Mouse (Mus musculus) left cerebral cortex, adult 2 months (tissue): ENCODE data around the gene Kdm5c. TPM values are rescaled to one million over a fixed set of nuclear protein-coding genes. Genes with fewer than 3 reads are reported as not detected.
"Not testable (repeated sequence)": the region's sequence is repeated elsewhere in the genome, so short reads cannot be mapped to it uniquely, and the experiment has no call there.

Experiments used
- DNase-seq, 2 experiments: peaks; one replicate each; pipeline ENCODE4 v3.0.0; 2021 to 2022; ENCODE audit warnings: low spot score in 2 of 2, mixed read lengths in 1 of 2; ENCODE audit errors: extremely low spot score in 1 of 2
- H3K27ac ChIP-seq: fragments of 200-600 bp; 2 replicates; pipeline ENCODE4 v1.8.1; 2022
- H3K4me3 ChIP-seq: fragments of 200-600 bp; 2 replicates; pipeline ENCODE4 v1.8.1; 2022
- CTCF ChIP-seq: fragments of 200-600 bp; IDR thresholded peaks from 2 replicates; pipeline ENCODE4 v1.8.1; 2022; ENCODE audit warnings: antibody characterized with exemption, mild to moderate bottlenecking, moderate library complexity
- intact Hi-C: fragments of 180-260 bp; cut with DNase I; formaldehyde crosslinking; loops from one replicate; pipeline ENCODE4 v1.15.1; 2025
- total RNA-seq, 2 experiments: library from RNA; stranded (reverse); gene quantifications; 2 replicates each; pipeline ENCODE4 v1.2.3; 2021

Kdm5c gene
- total RNA-seq, 2 experiments from 2014 or later = 52.9 to 64.1 TPM

DNA sequence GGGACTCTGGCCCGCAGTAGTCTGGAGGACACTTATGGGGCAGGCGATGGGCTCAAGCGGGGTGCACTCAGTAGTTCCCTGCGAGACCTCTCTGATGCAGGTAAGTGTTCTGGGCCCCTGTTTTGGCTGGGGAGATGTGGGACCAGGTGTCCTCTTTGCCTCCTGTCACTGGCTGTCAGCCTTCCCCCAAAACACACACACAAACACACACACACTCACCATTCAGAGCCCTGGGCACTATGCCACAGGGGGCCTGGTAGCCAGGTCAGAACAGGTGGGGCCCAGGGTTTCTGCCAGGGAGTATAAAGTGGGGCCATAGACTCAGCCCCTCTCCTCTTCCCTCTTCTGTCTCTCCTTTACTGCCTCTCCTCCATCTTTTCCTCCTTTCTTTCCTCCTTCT is 11.1 kb upstream of the Kdm5c start:
- DNase-seq = no peak
- TF ChIP-seq CTCF = no peak
- intact Hi-C loops = no loop called here
- Histone ChIP-seq H3K27ac (no peak overlapping the region), H3K4me3 (no peak overlapping the region)

DNA sequence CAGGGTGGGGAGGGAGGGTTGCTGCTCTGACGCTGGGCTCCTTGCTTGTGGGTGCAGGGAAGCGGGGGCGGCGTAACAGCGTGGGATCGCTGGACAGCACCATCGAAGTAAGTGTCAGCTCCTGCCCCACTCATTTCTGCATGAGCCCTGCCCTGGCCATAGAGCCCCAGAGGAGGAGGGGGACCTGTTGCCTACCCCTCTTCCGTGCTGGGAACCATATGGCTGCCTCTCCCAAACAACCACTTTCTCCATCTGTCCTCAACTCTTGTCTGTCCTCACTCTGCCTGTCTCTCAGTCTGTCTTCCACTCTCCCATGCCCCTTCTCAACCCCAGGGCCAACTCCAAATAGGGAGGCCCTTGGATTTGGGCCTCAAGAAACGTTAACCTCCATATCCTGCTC is 10.6 kb upstream of the Kdm5c start:
- no peak for TF ChIP-seq CTCF
- no peak for DNase-seq
- Histone ChIP-seq H3K4me3 (no peak overlapping the region), H3K27ac (no peak overlapping the region)
- intact Hi-C loops = no loop called here

DNA sequence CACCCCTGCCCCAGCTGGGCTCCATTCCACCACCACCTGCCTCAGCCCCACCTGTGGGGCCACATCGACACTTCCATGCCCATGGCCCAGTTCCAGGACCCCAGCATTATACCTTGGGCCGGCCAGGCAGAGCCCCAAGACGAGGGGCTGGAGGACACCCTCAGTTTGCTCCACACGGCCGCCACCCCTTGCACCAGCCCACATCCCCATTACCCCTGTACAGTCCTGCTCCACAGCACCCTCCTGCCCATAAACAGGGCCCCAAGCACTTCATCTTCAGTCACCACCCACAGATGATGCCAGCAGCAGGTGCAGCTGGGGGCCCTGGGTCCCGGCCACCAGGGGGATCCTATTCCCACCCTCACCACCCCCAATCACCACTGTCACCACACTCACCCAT is 9.5 kb upstream of the Kdm5c start:
- intact Hi-C loops = no loop called here
- no peak for DNase-seq
- TF ChIP-seq CTCF = no peak
- Histone ChIP-seq H3K4me3 (no peak overlapping the region), H3K27ac (no peak overlapping the region)

DNA sequence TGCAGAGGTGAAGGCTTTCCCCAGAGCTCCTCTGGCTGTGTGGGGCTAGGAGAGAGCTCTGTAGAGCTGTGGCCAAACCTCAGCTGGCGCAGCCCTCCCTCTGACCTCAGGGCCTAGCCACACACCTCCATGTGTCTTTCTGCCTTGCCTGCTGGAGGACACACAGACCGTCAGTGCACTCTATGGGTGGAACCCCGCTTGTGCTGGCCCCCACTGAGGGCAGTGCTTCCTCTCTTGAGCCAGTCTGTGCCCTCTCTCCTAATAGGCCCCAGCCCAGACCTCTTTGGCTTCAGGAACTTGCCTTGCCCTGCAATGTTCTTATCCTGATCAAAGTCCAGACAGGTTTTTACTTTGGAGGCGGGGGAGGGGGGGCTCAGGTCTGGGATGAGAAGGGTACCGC is 8.5 kb upstream of the Kdm5c start:
- TF ChIP-seq CTCF = no peak
- no peak for DNase-seq
- Histone ChIP-seq H3K4me3 (no peak overlapping the region), H3K27ac (no peak overlapping the region)
- intact Hi-C loops = no loop called here

DNA sequence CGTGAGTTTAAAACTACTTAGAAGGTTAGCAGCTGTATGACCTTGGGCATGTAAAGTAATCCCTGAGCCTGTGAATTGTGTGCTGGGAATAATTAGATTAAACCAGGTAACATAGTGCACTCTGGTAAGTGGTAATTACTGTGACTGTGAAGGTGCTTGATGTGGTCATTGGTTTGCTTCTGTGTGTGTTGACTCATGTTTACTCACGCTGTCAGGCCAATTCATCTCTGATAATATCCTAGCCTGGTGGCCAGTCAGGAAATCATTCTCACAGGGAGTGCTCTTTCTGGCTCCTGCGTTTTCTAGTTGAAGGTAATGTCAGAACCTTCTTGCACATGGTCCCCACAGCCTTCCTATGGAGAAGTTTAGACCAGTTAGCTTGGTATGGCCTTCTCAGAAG is 1.3 kb downstream of the Kdm5c start:
- Histone ChIP-seq H3K27ac (peak overlapping the region; percentile 97; the same call in 1 of the 2 replicates), H3K4me3 (peak overlapping the region; percentile 96)
- TF ChIP-seq CTCF = no peak
- intact Hi-C loops = loop anchor here (5.0 kb wide), 1 partner anchor 1757 kb away; no protein-coding TSS in a partner anchor
- no peak for DNase-seq

DNA sequence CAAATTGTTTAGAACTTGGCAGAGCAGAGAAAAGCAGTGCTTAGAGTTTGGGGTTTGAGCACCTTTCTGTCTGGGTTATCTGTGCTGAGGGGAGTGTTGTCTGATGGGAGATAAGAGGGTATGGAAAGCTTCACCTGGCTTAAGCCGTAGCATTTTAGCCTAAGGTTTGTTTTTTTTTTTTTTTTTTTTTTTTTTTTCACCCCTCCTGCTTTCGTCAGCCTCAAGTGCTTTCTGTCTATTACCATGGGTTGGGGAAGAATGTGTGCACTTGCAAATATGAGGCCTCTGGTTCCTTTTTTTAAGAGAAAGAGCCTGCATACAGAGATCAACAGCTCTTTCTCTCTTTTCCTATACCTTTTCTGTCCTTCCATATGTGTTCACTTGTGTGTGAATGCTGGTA is 2.9 kb downstream of the Kdm5c start:
- peak overlapping the region; percentile 96; the same call in 1 of the 2 replicates for H3K4me3 ChIP-seq
- H3K27ac ChIP-seq = no peak overlapping the region
- no peak for TF ChIP-seq CTCF
- no peak for DNase-seq
- intact Hi-C loops = no loop called here

DNA sequence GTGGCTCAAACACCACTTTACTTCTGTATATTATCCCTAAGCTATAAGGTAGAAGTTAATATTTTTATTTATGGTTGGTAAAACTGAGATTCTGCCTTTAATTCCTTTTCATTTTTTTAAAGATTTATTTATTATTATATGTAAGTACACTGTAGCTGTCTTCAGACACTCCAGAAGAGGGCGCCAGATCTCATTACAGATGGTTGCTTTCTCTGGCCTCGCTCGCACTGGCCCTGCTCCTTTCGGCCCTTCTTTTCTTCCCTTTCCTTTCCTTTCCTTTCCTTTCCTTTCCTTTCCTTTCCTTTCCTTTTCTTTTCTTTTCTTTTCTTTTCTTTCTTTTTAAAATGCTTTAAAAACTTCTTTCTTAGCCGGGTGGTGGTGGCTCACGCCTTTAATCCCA is 10.3 kb downstream of the Kdm5c start:
- DNase-seq, intact Hi-C loops, H3K27ac ChIP-seq, H3K4me3 ChIP-seq: not testable (repeated sequence)
- TF ChIP-seq CTCF = peak; percentile 64

DNA sequence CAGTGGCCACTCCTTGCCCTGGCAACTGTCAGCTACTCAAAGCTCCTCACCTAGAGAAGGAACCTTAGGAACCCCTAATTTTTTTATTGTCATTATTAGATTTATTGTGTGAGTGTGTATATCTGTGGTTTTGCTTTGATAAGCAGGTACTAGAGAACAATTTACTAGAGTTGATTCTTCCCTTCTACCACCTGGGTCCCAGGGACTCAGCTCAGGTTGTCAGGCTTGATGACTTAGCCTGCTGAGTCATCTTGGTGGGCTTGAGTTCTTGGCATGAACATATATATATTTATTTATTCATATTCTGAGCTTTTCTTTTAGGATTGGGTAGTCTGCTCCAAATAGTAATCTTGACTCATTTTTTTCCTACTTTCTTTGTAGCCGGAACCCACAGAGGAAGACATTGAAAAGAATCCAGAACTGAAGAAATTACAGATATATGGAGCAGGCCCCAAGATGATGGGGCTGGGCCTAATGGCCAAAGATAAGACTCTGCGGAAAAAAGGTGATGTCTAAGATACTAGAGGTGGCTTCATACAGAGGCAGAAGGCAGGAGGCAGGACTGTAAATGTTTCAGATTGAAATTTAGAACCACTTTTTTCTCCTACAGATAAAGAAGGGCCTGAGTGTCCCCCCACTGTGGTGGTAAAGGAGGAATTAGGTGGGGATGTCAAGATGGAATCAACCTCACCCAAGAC is 11.8 kb downstream of the Kdm5c start:
- TF ChIP-seq CTCF = no peak
- no peak for DNase-seq
- intact Hi-C loops = no loop called here

DNA sequence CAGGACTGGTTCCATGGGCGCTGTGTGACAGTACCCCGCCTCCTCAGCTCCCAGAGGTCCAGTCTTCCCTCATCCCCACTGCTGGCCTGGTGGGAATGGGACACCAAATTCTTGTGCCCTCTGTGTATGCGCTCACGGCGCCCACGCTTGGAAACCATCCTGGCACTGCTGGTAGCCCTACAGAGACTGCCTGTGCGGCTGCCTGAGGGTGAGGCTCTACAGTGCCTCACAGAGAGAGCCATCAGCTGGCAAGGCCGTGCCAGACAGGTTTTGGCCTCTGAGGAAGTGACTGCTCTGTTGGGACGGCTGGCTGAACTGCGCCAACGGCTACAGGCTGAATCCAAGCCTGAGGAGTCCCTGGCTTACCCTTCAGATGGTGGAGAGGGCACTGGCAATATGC is 38.4 kb downstream of the Kdm5c start:
- intact Hi-C loops = no loop called here

More for the DNA sequence above, 11.8 kb downstream of the Kdm5c start:
- Histone ChIP-seq H3K4me3 (no peak overlapping the region), H3K27ac (no peak overlapping the region)

DNA sequence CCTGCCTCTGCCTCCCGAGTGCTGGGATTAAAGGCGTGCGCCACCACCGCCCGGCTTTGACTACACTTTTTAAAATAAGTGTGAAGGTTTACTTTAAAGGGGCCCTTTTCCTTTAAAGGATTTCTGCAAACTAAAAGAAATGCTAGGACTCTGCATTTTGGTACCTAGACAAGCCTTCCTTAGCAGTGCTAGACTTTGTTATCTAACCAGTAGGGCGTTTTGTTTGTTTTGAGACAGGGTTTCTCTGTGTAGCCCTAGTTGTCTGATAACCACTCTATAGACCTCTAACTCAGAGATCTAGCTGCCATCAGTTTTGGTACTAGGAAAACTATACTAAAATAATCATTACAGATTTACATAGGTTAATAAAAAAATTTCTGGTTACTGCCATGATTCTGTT is 46.6 kb downstream of the Kdm5c start:
- Histone ChIP-seq H3K4me3 (no peak overlapping the region), H3K27ac (no peak overlapping the region)
- intact Hi-C loops = no loop called here
- TF ChIP-seq CTCF = no peak
- DNase-seq = no peak

More for the DNA sequence above, 38.4 kb downstream of the Kdm5c start:
- Histone ChIP-seq H3K27ac (no peak overlapping the region), H3K4me3 (no peak overlapping the region)
- no peak for TF ChIP-seq CTCF
- no peak for DNase-seq

DNA sequence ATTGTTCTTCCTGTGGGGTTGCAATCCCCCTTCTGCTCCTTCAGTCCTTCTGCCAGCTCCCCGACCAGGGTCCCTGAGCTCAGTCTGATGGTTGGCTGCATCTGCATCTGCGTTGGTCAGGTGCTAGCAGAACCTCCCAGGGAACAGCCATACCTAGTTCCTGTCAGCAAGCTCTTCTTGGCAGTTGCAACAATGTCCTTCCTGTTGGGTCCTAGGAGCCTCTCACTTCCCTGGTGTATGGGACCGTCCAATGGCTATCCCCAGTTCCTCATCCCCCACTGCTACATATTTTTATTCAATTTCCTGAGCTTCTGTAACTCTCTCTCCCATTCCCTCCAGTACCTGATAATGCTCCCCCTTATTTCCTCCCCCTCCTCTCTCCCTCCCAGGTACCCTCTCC is 51.9 kb downstream of the Kdm5c start:
- H3K4me3 ChIP-seq = no peak overlapping the region
- TF ChIP-seq CTCF = no peak
- H3K27ac ChIP-seq = no peak overlapping the region
- intact Hi-C loops = no loop called here
- DNase-seq = no peak

DNA sequence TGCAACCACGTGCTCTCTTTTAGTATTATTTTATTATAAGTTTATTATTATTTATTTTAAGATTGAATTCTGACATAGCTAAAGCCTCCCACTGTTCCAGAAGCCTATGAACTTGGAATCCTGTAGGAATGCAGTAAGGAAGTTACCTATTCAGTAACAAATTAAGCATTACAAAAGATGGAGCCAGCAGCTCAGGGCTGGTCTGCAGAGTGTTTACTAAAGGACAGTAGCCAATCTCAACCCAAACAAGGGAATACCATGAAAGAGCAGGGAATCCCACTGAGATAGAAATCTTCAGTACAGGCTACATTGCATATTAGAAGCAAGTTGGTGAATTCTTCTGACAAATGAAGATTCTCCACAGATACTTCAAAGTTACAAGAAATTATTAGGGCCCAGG is 54.2 kb downstream of the Kdm5c start:
- intact Hi-C loops, DNase-seq, H3K4me3 ChIP-seq, H3K27ac ChIP-seq: not testable (repeated sequence)

DNA sequence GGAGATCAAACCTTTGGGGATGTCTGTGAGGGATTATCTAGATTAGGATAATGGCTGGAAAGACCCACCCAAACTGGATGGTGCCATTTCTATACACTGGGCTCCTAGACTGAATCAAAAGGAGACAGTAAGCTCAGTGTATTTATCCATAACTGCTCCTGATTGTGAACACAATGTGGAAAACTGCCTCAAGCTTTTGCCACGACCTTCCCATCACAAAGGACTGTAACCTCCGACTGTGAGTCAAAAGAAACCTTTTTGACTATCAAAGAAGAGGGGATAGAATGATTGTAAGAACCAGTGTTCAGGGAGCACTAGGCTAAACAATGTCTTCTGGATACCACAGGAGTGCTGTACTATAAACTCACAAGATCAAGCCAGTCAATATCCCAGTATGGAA is 73.4 kb downstream of the Kdm5c start:
- Histone ChIP-seq H3K27ac (no peak overlapping the region), H3K4me3 (no peak overlapping the region)
- TF ChIP-seq CTCF = no peak
- DNase-seq = no peak
- intact Hi-C loops = no loop called here
